Mouse (Mus musculus) hindbrain, embryonic 12.5 days (tissue): ENCODE measurements around the gene Olfr679. TPM values are rescaled to one million over a fixed set of nuclear protein-coding genes. Genes with fewer than 3 reads are reported as not detected.
"Not testable (repeated sequence)": the region's sequence is repeated elsewhere in the genome, so short reads cannot be mapped to it uniquely, and the experiment has no call there.

Experiments used
- ATAC-seq: fragments of 200-750 bp; cut with Nextera tagmentation; 2 replicates; pipeline ENCODE4 v1.8.0; 2017; ENCODE audit warnings: moderate TSS enrichment; ENCODE audit not compliant: low FRiP score
- H3K27ac ChIP-seq: fragments of 300-500 bp; sonication (generic); 2 replicates; pipeline ENCODE4 v1.5.1; 2016; ENCODE audit warnings: mild to moderate bottlenecking
- H3K27me3 ChIP-seq: fragments of 300-500 bp; sonication (generic); 2 replicates; pipeline ENCODE4 v1.6.1; 2016; ENCODE audit warnings: mild to moderate bottlenecking
- H3K36me3 ChIP-seq: fragments of 300-500 bp; sonication (generic); 2 replicates; pipeline ENCODE4 v1.6.1; 2016; ENCODE audit warnings: mild to moderate bottlenecking
- H3K4me1 ChIP-seq: fragments of 300-500 bp; sonication (generic); 2 replicates; pipeline ENCODE4 v1.6.1; 2016
- H3K4me2 ChIP-seq: fragments of 300-500 bp; sonication (generic); replicated peaks from 2 replicates; pipeline ENCODE4 v1.6.1; 2016; ENCODE audit warnings: mild to moderate bottlenecking
- H3K4me3 ChIP-seq: fragments of 300-500 bp; sonication (generic); 2 replicates; pipeline ENCODE4 v1.5.1; 2016; ENCODE audit warnings: mild to moderate bottlenecking
- H3K9ac ChIP-seq: fragments of 300-500 bp; sonication (generic); 2 replicates; pipeline ENCODE4 v1.6.1; 2016; ENCODE audit warnings: mild to moderate bottlenecking, moderate library complexity
- H3K9me3 ChIP-seq: fragments of 300-500 bp; sonication (generic); replicated peaks from 2 replicates; pipeline ENCODE4 v1.6.1; 2016; ENCODE audit warnings: mild to moderate bottlenecking
- WGBS: fragments of 180-500 bp; shearing (Covaris S2); methylation state at CpG from one replicate; pipeline ENCODE4 v1.1.7; 2016; 5-methylcytosine and 5-hydroxymethylcytosine counted together
- polyA plus RNA-seq: library from polyadenylated mRNA; unstranded; fragments of >200 nt; fragmentation: Nextera tagmentation; extraction: Ambion mirVana; gene quantifications from 2 replicates; pipeline ENCODE4 v1.2.1, GENCODE M21; 2016

Gene Olfr679
- polyA plus RNA-seq, result not detected in 2 replicates

DNA sequence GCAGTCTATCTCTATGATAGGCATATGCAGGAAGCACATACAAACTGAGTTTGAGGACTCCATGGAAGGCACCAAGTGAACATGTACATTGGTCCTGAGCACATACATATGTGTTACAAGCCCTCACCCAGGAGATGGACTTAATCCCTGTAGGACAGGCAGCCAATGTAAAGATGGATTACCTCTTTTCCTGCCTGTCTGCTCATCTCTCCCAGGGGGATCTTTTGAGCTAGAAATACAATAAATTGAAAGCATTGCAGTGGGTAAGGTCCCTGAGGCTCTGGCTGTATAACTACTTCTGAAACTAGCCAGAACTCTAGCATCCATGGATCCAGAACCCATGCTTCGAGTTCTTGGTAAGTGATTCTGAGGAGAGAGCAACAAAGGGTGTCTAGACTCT is at the start of gene Olfr679:
Olfr679 (plus strand) TSS at position 301 of the 400 bp plus-strand sequence.
- Histone ChIP-seq H3K9me3 (no peaks in the 10 kb centered on the region), H3K27me3 (no peaks in the 10 kb centered on the region), H3K9ac (no peak within 1 kb of the TSS), H3K4me2 (no peak within 1 kb of the TSS), H3K36me3 (no peaks in the 10 kb centered on the region), H3K4me1 (no peaks in the 10 kb centered on the region), H3K27ac (no peak within 1 kb of the TSS), H3K4me3 (no peak within 1 kb of the TSS)
- no peak for ATAC-seq
- WGBS, result 64% methylated on average over 1 of the region's 1 CpGs

DNA sequence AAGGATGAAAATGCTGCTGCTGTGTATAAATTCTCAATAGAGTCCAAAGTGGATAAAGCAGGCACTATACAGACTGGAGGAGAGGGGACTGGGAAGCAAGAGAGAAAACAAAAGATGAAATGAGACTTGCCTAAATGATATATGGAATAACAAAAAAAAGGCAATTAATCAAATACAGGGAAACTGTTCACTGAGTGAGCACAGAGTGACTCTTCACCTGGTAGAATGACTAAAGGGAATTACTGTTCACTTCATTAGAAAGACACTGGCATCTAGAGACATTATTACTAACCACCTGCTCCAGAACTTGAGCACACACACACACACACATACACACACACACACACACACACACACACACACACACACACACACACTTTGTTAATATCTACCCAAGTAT is 48.6 kb upstream of the Olfr679 start, which contains the start of gene Olfr676:
Olfr676 (plus strand) TSS at position 301 of the 400 bp plus-strand sequence.
- no peak within 1 kb of the TSS for H3K9ac ChIP-seq
- no peaks in the 10 kb centered on the region for H3K4me1 ChIP-seq
- ATAC-seq, result no peak
- H3K4me3 ChIP-seq, result no peak within 1 kb of the TSS
- H3K9me3 ChIP-seq, result no peaks in the 10 kb centered on the region
- H3K36me3 ChIP-seq, result no peaks in the 10 kb centered on the region
- H3K4me2 ChIP-seq, result no peak within 1 kb of the TSS
- no peak within 1 kb of the TSS for H3K27ac ChIP-seq
- no peaks in the 10 kb centered on the region for H3K27me3 ChIP-seq

DNA sequence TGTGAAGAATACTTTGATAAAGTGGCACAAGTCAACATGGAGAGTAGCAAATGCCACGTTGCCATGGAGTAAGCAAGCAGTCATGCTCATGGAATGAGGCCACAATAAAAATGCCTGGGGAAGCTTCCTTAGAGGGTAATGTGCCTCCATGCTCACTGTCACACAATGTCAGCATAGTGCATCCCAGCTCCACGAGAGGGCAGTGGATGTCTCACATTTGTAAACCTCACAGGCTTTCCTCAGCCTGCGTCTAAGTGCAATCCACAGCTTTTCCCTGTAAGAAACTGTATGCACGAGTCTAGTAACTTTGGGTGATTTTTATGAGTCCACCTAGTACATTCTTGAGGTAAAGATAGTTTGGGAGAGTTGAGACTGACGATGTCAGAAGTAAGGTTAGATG is 47.2 kb upstream of the Olfr679 start:
- not testable (repeated sequence) for H3K4me3 ChIP-seq, H3K4me2 ChIP-seq, H3K4me1 ChIP-seq, H3K36me3 ChIP-seq, ATAC-seq, H3K27me3 ChIP-seq, H3K9me3 ChIP-seq, H3K27ac ChIP-seq, H3K9ac ChIP-seq
- 56% methylated on average over 5 of the region's 5 CpGs for WGBS

DNA sequence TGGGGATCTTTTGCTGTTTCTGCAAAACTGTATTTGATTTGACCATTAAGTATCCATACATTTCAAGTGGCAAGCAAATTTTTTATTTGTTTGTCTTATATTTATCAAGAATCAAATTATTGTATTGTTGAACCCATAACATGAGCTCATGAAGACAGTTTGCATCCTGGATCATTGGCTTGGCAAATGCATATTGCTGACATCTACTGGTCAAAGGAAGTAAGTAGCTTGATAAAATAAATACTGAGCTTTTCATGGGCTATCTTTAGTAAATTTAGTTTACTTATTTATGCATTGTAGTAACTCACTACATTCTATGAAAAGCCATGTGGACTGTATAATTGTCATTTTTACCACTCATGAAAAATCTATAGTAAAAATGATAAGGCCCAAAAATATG is 22.1 kb upstream of the Olfr679 start:
- no peaks in the 10 kb centered on the region for H3K36me3 ChIP-seq
- no peak overlapping the region for H3K4me3 ChIP-seq
- ATAC-seq, result no peak
- no peaks in the 10 kb centered on the region for H3K9me3 ChIP-seq
- no peaks in the 10 kb centered on the region for H3K4me1 ChIP-seq
- H3K4me2 ChIP-seq, result no peak overlapping the region
- H3K9ac ChIP-seq, result no peak overlapping the region
- H3K27ac ChIP-seq, result no peak overlapping the region
- no peaks in the 10 kb centered on the region for H3K27me3 ChIP-seq

DNA sequence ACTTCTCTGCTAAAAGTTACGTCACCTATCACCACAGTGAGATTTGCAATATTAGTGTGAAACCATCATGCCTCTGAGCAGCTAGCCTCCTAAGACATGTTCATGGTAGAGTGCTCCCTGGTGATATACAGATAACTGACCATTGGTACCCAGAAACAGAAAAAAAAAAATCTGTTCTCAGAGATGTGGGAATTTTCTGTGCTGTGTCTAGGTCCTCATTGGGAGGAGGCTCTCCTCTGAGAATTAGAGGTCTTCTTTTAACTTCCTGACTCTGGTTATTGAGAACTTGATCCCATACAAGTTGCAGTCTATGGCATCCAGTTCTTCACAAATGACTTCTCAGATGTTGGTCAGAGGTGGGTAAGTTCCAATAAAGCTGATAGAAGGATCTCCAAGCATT is 16.8 kb upstream of the Olfr679 start, which contains the start of gene Olfr678:
Olfr678 (plus strand) TSS at position 301 of the 400 bp plus-strand sequence.
- Histone ChIP-seq H3K27ac (no peak within 1 kb of the TSS), H3K4me1 (no peaks in the 10 kb centered on the region), H3K36me3 (no peaks in the 10 kb centered on the region), H3K4me2 (no peak within 1 kb of the TSS), H3K27me3 (no peaks in the 10 kb centered on the region), H3K9ac (no peak within 1 kb of the TSS), H3K9me3 (no peaks in the 10 kb centered on the region), H3K4me3 (no peak within 1 kb of the TSS)
- ATAC-seq, result no peak
- WGBS, result 86% methylated on average over 1 of the region's 1 CpGs

- not testable (repeated sequence) for H3K4me1 ChIP-seq, H3K9me3 ChIP-seq, H3K4me3 ChIP-seq, H3K4me2 ChIP-seq, H3K9ac ChIP-seq, H3K27ac ChIP-seq, H3K36me3 ChIP-seq, ATAC-seq, H3K27me3 ChIP-seq
These were observed 11.7 kb downstream of the Olfr679 start, which contains the start of gene Olfr680-ps1 for GRCm38 (mm10) chr7:105092717-105093116. Gene Olfr680-ps1, minus strand, starts transcription at chr7:105092817.

- no peak within 1 kb of the TSS for H3K9ac ChIP-seq
- no peak for ATAC-seq
- H3K36me3 ChIP-seq, result no peaks in the 10 kb centered on the region
- H3K4me2 ChIP-seq, result no peak within 1 kb of the TSS
- H3K27ac ChIP-seq, result no peak within 1 kb of the TSS
- no peaks in the 10 kb centered on the region for H3K9me3 ChIP-seq
- no peak within 1 kb of the TSS for H3K4me3 ChIP-seq
- no peaks in the 10 kb centered on the region for H3K27me3 ChIP-seq
- H3K4me1 ChIP-seq, result no peaks in the 10 kb centered on the region
These were observed 35.5 kb downstream of the Olfr679 start, which contains the start of gene Olfr681 for GRCm38 (mm10) chr7:105116536-105116935. Gene Olfr681, plus strand, starts transcription at chr7:105116836.

Other genes starting within 250 kb of the Olfr679 start
- not detected in 2 replicates for gene Usp17lb, start 238.6 kb upstream of the Olfr679 start, polyA plus RNA-seq
- not detected in 2 replicates for gene Usp17la, start 224.2 kb upstream of the Olfr679 start, polyA plus RNA-seq
- gene Olfr665, start 203.2 kb upstream of the Olfr679 start, polyA plus RNA-seq, result not detected in 2 replicates
- not detected in 2 replicates for gene Olfr666, start 185.3 kb upstream of the Olfr679 start, polyA plus RNA-seq
- not detected in 2 replicates for gene Olfr667, start 159.7 kb upstream of the Olfr679 start, polyA plus RNA-seq
- gene Olfr668, start 153.1 kb upstream of the Olfr679 start, polyA plus RNA-seq, result not detected in 2 replicates
- gene Olfr669, start 147.0 kb upstream of the Olfr679 start, polyA plus RNA-seq, result not detected in 2 replicates
- gene Olfr670, start 118.6 kb upstream of the Olfr679 start, polyA plus RNA-seq, result not detected in 2 replicates
- gene Olfr671, start 102.1 kb upstream of the Olfr679 start, polyA plus RNA-seq, result not detected in 2 replicates
- not detected in 2 replicates for gene Olfr672, start 79.2 kb upstream of the Olfr679 start, polyA plus RNA-seq
- not detected in 2 replicates for gene Olfr675, start 52.7 kb upstream of the Olfr679 start, polyA plus RNA-seq
- not detected in 2 replicates for gene Olfr676, start 48.5 kb upstream of the Olfr679 start, polyA plus RNA-seq
- gene Olfr677, start 29.8 kb upstream of the Olfr679 start, polyA plus RNA-seq, result not detected in 2 replicates
- not detected in 2 replicates for gene Olfr678, start 16.7 kb upstream of the Olfr679 start, polyA plus RNA-seq
- gene Olfr680-ps1, start 11.6 kb downstream of the Olfr679 start, polyA plus RNA-seq, result not detected in 2 replicates
- not detected in 2 replicates for gene Olfr681, start 35.6 kb downstream of the Olfr679 start, polyA plus RNA-seq
- gene Olfr683, start 65.8 kb downstream of the Olfr679 start, polyA plus RNA-seq, result not detected in 2 replicates
- not detected in 2 replicates for gene Olfr684, start 82.4 kb downstream of the Olfr679 start, polyA plus RNA-seq
- gene Olfr685, start 104.8 kb downstream of the Olfr679 start, polyA plus RNA-seq, result not detected in 2 replicates
- not detected in 2 replicates for gene Olfr686, start 126.3 kb downstream of the Olfr679 start, polyA plus RNA-seq
- not detected in 2 replicates for gene Olfr688, start 206.9 kb downstream of the Olfr679 start, polyA plus RNA-seq
- not detected in 2 replicates for gene Olfr689, start 230.0 kb downstream of the Olfr679 start, polyA plus RNA-seq